Mouse (Mus musculus) heart, adult 2 months (tissue): ENCODE measurements around the gene Itgal. TPM values are rescaled to one million over a fixed set of nuclear protein-coding genes. Genes with fewer than 3 reads are reported as not detected.
"Not testable (repeated sequence)": the region's sequence is repeated elsewhere in the genome, so short reads cannot be mapped to it uniquely, and the experiment has no call there.

Experiments used
- DNase-seq, 2 experiments: peaks; one replicate each; pipeline ENCODE4 v3.0.0; 2021
- H3K27ac ChIP-seq: fragments of 200-600 bp; 2 replicates; pipeline ENCODE4 v1.8.1; 2022
- H3K27me3 ChIP-seq: fragments of 200-500 bp; 2 replicates; pipeline ENCODE4 v1.6.1; 2012; ENCODE audit warnings: mild to moderate bottlenecking, low read length, inconsistent platforms, mixed read lengths; ENCODE audit not compliant: control insufficient read depth, insufficient read depth
- H3K36me3 ChIP-seq: fragments of 200-500 bp; 2 replicates; pipeline ENCODE4 v1.6.1; 2012; ENCODE audit warnings: low read length, inconsistent platforms; ENCODE audit not compliant: control insufficient read depth, insufficient read depth
- H3K4me1 ChIP-seq: fragments of 200-500 bp; 2 replicates; pipeline ENCODE4 v1.6.1; 2011; ENCODE audit warnings: low read length; ENCODE audit not compliant: control insufficient read depth, insufficient read depth
- H3K4me3 ChIP-seq: fragments of 200-600 bp; 2 replicates; pipeline ENCODE4 v1.8.1; 2022
- H3K79me2 ChIP-seq: fragments of 200-500 bp; replicated peaks from 2 replicates; pipeline ENCODE4 v1.6.1; 2012; ENCODE audit warnings: mild to moderate bottlenecking, inconsistent platforms, low read length, moderate library complexity, mixed read lengths; ENCODE audit not compliant: control insufficient read depth, insufficient read depth
- H3K9ac ChIP-seq: fragments of 200-500 bp; 2 replicates; pipeline ENCODE4 v1.6.1; 2012; ENCODE audit warnings: low read depth, mild to moderate bottlenecking, control low read depth, inconsistent platforms, low read length, mixed read lengths
- CTCF ChIP-seq: fragments of 200-600 bp; IDR thresholded peaks from 2 replicates; pipeline ENCODE4 v1.8.1; 2022; ENCODE audit warnings: antibody characterized with exemption, mild to moderate bottlenecking, moderate library complexity
- EP300 ChIP-seq: fragments of 200-500 bp; IDR thresholded peaks from 2 replicates; pipeline ENCODE4 v1.6.1; 2011; ENCODE audit warnings: low read depth, low read length, control low read depth; ENCODE audit not compliant: insufficient read depth
- POLR2A ChIP-seq: fragments of 200-500 bp; IDR thresholded peaks from 2 replicates; pipeline ENCODE4 v1.6.1; 2011; ENCODE audit warnings: mild to moderate bottlenecking, low read depth, low read length, control low read depth; ENCODE audit not compliant: insufficient read depth
- WGBS: fragments of 180-500 bp; shearing (Covaris S2); methylation state at CpG from one replicate; pipeline ENCODE4 v1.1.7; 2018; 5-methylcytosine and 5-hydroxymethylcytosine counted together
- intact Hi-C: fragments of 180-260 bp; cut with DNase I; formaldehyde crosslinking; loops from one replicate; pipeline ENCODE4 v1.15.1; 2025
- polyA plus RNA-seq: library from polyadenylated mRNA; depleted of rRNA; stranded (reverse); fragments of >200 nt; gene quantifications from 2 replicates; pipeline ENCODE4 v1.2.3, GENCODE M21; 2012
- total RNA-seq, 2 experiments: library from RNA; stranded (reverse); gene quantifications; 2 replicates each; pipeline ENCODE4 v1.2.3; 2021

Itgal gene
- total and polyA plus RNA-seq, 3 experiments: 1.7 to 5.0 (median 2.3) TPM

DNA sequence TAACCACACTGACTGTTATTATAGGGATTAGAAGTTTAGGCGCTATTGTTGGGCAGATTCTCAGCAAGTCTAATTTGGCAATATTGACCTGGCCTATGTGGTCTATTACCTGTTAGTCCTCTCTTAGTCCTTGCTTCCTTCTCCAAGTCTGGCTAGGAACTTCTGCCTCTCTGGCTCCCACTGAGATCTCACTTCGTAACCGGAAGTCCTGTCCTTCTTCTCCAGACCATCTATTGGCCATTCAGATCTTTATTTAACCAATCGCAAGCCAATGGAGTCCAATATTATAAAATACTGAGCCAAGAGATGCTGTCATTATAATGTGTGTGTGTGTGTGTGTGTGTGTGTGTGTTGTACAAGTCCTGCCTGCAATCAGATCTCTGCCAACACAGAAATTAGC is 68.1 kb downstream of the Itgal start:
- Histone ChIP-seq H3K4me3 (peak overlapping the region; percentile 34; the same call in 1 of the 2 replicates), H3K36me3 (no peaks in the 10 kb centered on the region), H3K79me2 (no peaks in the 10 kb centered on the region), H3K9ac (no peak overlapping the region), H3K27ac (no peak overlapping the region; the same call in 1 of the 2 replicates), H3K4me1 (no peaks in the 10 kb centered on the region), H3K27me3 (no peaks in the 10 kb centered on the region)
- DNase-seq: peak in 1 of 2 experiments; percentile 23
- intact Hi-C loops: loop anchor here (5.0 kb wide), 2 partner anchors 43 to 148 kb away; partner anchors contain the start of genes Srcap and Zfp764
- TF ChIP-seq POLR2A (peak; percentile 66; the same call in 1 of the 2 replicates), EP300 (no peak), CTCF (no peak)
- WGBS: 69% methylated on average over 4 of the region's 4 CpGs

DNA sequence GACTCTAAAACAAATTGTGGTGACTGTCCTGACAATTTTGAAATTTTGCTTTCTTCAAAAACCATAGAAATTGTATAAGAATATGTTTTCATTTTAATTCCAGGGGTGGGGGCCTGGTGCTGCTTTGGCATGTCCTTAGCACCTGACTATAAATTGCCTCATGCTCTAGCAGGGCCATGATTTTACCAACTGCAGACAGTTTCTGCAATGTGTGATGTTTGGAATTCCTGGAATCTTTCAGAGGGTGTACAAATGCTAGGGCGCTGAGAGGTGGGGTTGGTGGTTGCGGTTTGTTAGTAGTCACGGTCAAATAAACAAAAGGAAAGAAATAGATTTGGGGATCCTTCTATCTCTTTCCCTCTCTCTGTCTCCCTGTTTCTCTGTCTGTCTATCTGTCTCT is 70.2 kb downstream of the Itgal start:
- Histone ChIP-seq H3K4me3 (no peak overlapping the region), H3K4me1 (no peaks in the 10 kb centered on the region), H3K9ac (no peak overlapping the region), H3K79me2 (no peaks in the 10 kb centered on the region), H3K27ac (no peak overlapping the region), H3K36me3 (no peaks in the 10 kb centered on the region), H3K27me3 (no peaks in the 10 kb centered on the region)
- 64% methylated on average over 3 of the region's 3 CpGs for WGBS
- DNase-seq: no peak
- intact Hi-C loops: no loop called here
- TF ChIP-seq CTCF (no peak), EP300 (no peak), POLR2A (no peak)

DNA sequence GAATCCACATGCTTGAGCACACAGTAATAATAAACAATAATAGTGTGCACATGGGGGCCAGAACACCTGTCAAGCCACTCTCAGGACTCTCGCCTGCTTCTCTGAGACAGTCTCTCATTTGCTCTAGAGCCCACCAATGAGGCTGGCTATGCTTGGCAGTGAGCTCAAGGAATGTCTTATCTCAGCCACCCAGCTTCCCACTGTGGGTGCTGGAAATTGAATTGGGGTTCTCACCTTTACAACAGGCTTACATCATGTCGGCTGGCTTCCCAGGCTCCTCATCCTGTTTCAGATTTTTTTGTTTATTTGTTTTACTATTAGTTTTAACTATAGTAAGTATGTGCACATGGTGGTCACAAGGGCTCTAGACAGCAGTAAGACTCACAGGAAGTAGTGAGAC is 75.2 kb downstream of the Itgal start:
- no peak overlapping the region for H3K9ac ChIP-seq
- H3K4me3 ChIP-seq: no peak overlapping the region
- 64% methylated on average over 2 of the region's 2 CpGs for WGBS
- H3K27ac ChIP-seq: no peak overlapping the region
- intact Hi-C loops: no loop called here
- peaks cover 1% of the 10 kb centered on the region; the same call in 1 of the 2 replicates for H3K4me1 ChIP-seq
- TF ChIP-seq CTCF (no peak), EP300 (no peak), POLR2A (no peak)
- no peaks in the 10 kb centered on the region for H3K36me3 ChIP-seq
- H3K27me3 ChIP-seq: no peaks in the 10 kb centered on the region
- DNase-seq: no peak
- no peaks in the 10 kb centered on the region for H3K79me2 ChIP-seq

DNA sequence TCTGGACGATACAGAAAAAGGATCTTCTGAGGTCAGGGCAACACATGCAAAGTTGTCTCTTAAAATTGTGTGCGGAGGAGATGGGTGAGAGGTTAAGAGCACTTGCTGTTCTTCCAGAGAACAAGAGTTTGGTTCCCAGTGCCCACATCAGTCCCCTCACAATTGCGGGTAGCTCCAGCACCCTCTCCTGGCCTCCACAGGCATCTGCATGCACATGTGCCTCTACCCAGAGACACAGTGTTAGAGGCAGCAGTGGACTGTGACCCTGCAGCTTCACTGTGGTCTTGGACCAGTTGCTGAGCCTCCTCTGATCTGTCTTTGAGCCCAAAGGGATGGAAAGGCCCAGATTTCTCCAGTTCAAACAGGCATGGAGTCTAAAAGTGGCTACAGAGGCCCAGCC is 75.8 kb downstream of the Itgal start:
- DNase-seq, H3K27ac ChIP-seq, H3K27me3 ChIP-seq, H3K4me3 ChIP-seq, intact Hi-C loops, H3K79me2 ChIP-seq, H3K4me1 ChIP-seq, H3K36me3 ChIP-seq, H3K9ac ChIP-seq: not testable (repeated sequence)
- WGBS: 94% methylated on average over 3 of the region's 3 CpGs
- TF ChIP-seq CTCF: 0 out of 2 replicates have a peak, but pooled peaks have one; percentile 23

DNA sequence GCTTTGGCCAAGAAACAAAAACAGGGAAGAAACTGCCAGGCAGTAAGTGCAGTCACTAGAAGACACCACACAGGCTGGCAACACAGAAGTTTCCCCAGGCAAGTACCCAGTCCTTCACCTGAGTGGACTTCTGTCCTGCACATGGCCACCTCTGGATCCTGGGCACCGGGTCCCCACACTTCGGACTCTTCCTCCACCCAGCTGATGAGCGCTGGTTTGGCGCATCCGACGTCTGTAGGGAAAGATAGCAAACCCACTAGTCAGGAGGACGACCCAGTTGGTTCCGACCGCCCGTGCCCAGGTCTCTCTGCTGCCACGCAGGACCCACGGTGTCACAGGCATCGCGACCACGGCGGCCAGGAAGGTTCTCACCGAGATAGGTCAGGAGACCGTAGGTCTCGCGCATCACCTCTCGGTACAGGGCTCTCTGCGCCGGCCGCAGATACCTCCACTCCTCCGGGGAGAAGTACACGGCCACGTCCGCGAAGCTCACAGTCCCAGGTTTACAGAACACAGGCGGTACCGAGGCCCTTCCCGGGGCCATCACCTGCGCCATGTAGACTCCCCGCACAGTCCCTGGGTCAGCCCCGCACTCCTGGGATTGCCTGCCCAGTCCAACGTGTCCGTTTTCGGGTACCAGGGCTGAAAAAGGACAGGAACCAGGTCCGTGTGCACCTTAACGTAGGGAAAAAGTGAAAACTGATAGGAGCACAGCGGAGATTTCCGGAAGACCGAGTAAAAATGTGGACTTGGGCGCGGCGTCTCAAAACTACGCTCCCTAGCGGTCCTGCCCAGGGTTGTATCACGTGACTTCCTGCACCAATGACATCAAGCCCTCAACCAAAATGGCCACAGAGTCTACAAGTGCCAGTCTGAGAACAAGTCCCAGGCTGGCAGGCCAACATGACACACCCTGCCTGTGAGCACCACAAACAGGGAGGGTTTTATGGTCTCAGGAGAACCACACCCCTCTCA is 79.5 kb downstream of the Itgal start, which contains the start of gene Zfp747:
TSS of gene Zfp747 (minus strand) at position 780 of the 975 bp plus-strand sequence.
- H3K9ac ChIP-seq: peak within 1 kb of the TSS; percentile 83
- peak within 1 kb of the TSS; percentile 90 for H3K27ac ChIP-seq
- H3K4me3 ChIP-seq: peak within 1 kb of the TSS; percentile 76
- not testable (repeated sequence) for H3K36me3 ChIP-seq, H3K4me1 ChIP-seq, H3K79me2 ChIP-seq, H3K27me3 ChIP-seq
- under 1% methylated on average over 49 of the region's 49 CpGs for WGBS
- TF ChIP-seq POLR2A: peak; percentile 93
- TF ChIP-seq CTCF: peak; percentile 72
- 0 out of 2 replicates have a peak, but pooled peaks have one; percentile 64 for TF ChIP-seq EP300
- intact Hi-C loops: loop anchor here (1.0 to 2.0 kb wide), 2 partner anchors 12 to 17 kb away; partner anchors contain the start of genes 9130019O22Rik and E430018J23Rik
- DNase-seq: peak; percentile 93 to 95
